17 mouse cellular contexts compared by ENCODE assay signal in the genomic region with DNA sequence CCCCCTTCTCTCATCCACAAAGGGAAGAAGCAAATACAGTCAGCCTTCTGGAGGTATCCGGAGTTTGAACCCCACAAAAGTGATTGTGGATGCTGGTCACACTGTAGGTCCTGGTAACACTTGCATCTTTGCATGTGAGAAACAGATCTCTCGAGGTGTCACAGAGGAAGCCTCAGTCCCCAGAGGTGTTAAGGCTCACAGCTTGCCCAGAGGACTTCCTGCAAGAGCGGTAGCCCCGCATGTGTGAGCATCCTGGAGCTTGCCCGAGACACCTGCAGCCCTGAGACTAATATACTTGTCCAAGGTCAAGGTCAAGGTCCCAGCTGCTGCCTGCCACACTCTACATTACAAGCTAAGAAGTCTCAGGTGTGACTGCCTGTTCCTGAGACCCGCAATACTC. TPM values are rescaled to one million over a fixed set of nuclear protein-coding genes. Genes with fewer than 3 reads are reported as not detected.
DNase-seq lines count a peak whose midpoint lies in the region; ATAC-seq lines count a peak whose summit lies in the region.
"Had no signal": no experiment of that assay in that cellular context is flagged by ENCODE, and none has a peak within 500 bp of the region (broad histone marks: within the 10 kb centered on the region; RNA-seq: fewer than 3 reads in every experiment).

No protein-coding gene starts in this region.

- no peak for ATAC-seq in forebrain, embryonic 13.5 days
- ATAC-seq in forebrain, embryonic 11.5 days (replicated peaks; ENCODE audit: low FRiP score): no peak
- ATAC-seq in midbrain, embryonic 13.5 days: no peak
- ATAC-seq in midbrain, embryonic 11.5 days (ENCODE audit: low FRiP score): no peak
- ATAC-seq in hindbrain, embryonic 16.5 days: no peak
- ATAC-seq in neural tube, embryonic 15.5 days (ENCODE audit: low FRiP score): no peak
- ATAC-seq in frontal cortex, adult (ENCODE audit: low TSS enrichment): no peak

- 83% methylated on average over 6 of the region's 6 CpGs for WGBS in forebrain, embryonic 13.5 days
- 77% methylated on average over 6 of the region's 6 CpGs for WGBS in forebrain, embryonic 11.5 days
- WGBS in midbrain, embryonic 13.5 days: 80% methylated on average over 6 of the region's 6 CpGs
- 79% methylated on average over 6 of the region's 6 CpGs for WGBS in midbrain, embryonic 11.5 days
- WGBS in hindbrain, embryonic 16.5 days: 77% methylated on average over 6 of the region's 6 CpGs
- WGBS in neural tube, embryonic 15.5 days: 65% methylated on average over 6 of the region's 6 CpGs
- WGBS in embryonic facial prominence, embryonic 10.5 days: 60% methylated on average over 6 of the region's 6 CpGs

- no peak for DNase-seq in forebrain, embryonic 11.5 days (ENCODE audit: low spot score)
- DNase-seq in midbrain, embryonic 11.5 days (ENCODE audit: low spot score, missing footprints): no peak
- no peak for DNase-seq in embryonic facial prominence, embryonic 10.5 days (ENCODE audit: low spot score)
- DNase-seq: heart, adult 2 months; heart, postnatal 14 days; kidney, adult 11 months; kidney, postnatal 10 days; thymus, postnatal 4 days had no signal

- H3K4me3 ChIP-seq in forebrain, embryonic 13.5 days: no peak overlapping the region
- no peak overlapping the region for H3K4me3 ChIP-seq in forebrain, embryonic 11.5 days (ENCODE audit: low read depth, low read length)
- no peak overlapping the region for H3K4me3 ChIP-seq in midbrain, embryonic 13.5 days (replicated peaks)
- no peak overlapping the region for H3K4me3 ChIP-seq in midbrain, embryonic 11.5 days (ENCODE audit: low read depth, low read length)
- no peak overlapping the region for H3K4me3 ChIP-seq in hindbrain, embryonic 16.5 days (ENCODE audit: low read length)
- H3K4me3 ChIP-seq in neural tube, embryonic 15.5 days (replicated peaks): no peak overlapping the region
- H3K4me3 ChIP-seq in embryonic facial prominence, embryonic 10.5 days: no peak overlapping the region
- H3K4me3 ChIP-seq: embryonic facial prominence, embryonic 13.5 days; heart, adult 2 months; lung, embryonic 15.5 days had no signal

- no peaks in the 10 kb centered on the region for H3K9me3 ChIP-seq in forebrain, embryonic 13.5 days (replicated peaks)
- H3K9me3 ChIP-seq in forebrain, embryonic 11.5 days (ENCODE audit: control insufficient read depth, low read length): no peaks in the 10 kb centered on the region
- H3K9me3 ChIP-seq in midbrain, embryonic 13.5 days: no peaks in the 10 kb centered on the region
- H3K9me3 ChIP-seq in midbrain, embryonic 11.5 days (ENCODE audit: control insufficient read depth, low read length): no peaks in the 10 kb centered on the region
- no peaks in the 10 kb centered on the region for H3K9me3 ChIP-seq in hindbrain, embryonic 16.5 days (ENCODE audit: control insufficient read depth, low read length)
- H3K9me3 ChIP-seq in neural tube, embryonic 15.5 days (replicated peaks): no peaks in the 10 kb centered on the region
- no peaks in the 10 kb centered on the region for H3K9me3 ChIP-seq in embryonic facial prominence, embryonic 10.5 days
- H3K9me3 ChIP-seq: embryonic facial prominence, embryonic 13.5 days; lung, embryonic 15.5 days had no signal

- no peak overlapping the region for H3K4me2 ChIP-seq in forebrain, embryonic 13.5 days
- H3K4me2 ChIP-seq in forebrain, embryonic 11.5 days (ENCODE audit: low read depth, low read length, severe bottlenecking): no peak overlapping the region
- H3K4me2 ChIP-seq in midbrain, embryonic 13.5 days (replicated peaks): no peak overlapping the region
- no peak overlapping the region for H3K4me2 ChIP-seq in midbrain, embryonic 11.5 days
- no peak overlapping the region for H3K4me2 ChIP-seq in hindbrain, embryonic 16.5 days (ENCODE audit: low read length)
- no peak overlapping the region for H3K4me2 ChIP-seq in neural tube, embryonic 15.5 days
- H3K4me2 ChIP-seq: embryonic facial prominence, embryonic 13.5 days; liver, embryonic 11.5 days; lung, embryonic 15.5 days had no signal

- H3K9ac ChIP-seq in forebrain, embryonic 13.5 days: no peak overlapping the region
- H3K9ac ChIP-seq in forebrain, embryonic 11.5 days (ENCODE audit: low read length): no peak overlapping the region
- no peak overlapping the region for H3K9ac ChIP-seq in midbrain, embryonic 13.5 days (replicated peaks)
- no peak overlapping the region for H3K9ac ChIP-seq in midbrain, embryonic 11.5 days (ENCODE audit: low read length)
- H3K9ac ChIP-seq in hindbrain, embryonic 16.5 days (ENCODE audit: low read depth, low read length): no peak overlapping the region
- H3K9ac ChIP-seq in neural tube, embryonic 15.5 days (replicated peaks): no peak overlapping the region
- H3K9ac ChIP-seq: embryonic facial prominence, embryonic 13.5 days; lung, embryonic 15.5 days had no signal

- peak overlapping the region; percentile 45; the same call in 1 of the 2 replicates for H3K27ac ChIP-seq in forebrain, embryonic 13.5 days
- no peak overlapping the region for H3K27ac ChIP-seq in forebrain, embryonic 11.5 days (ENCODE audit: low read depth, low read length)
- peak overlapping the region; percentile 19 for H3K27ac ChIP-seq in midbrain, embryonic 13.5 days
- no peak overlapping the region for H3K27ac ChIP-seq in midbrain, embryonic 11.5 days (ENCODE audit: low read depth, low read length)
- H3K27ac ChIP-seq in hindbrain, embryonic 16.5 days (ENCODE audit: low read depth, low read length): peak overlapping the region; percentile 21; the same call in 1 of the 2 replicates
- peak overlapping the region; percentile 56 for H3K27ac ChIP-seq in neural tube, embryonic 15.5 days (replicated peaks)
- H3K27ac ChIP-seq in embryonic facial prominence, embryonic 10.5 days (replicated peaks): no peak overlapping the region
- H3K27ac ChIP-seq: embryonic facial prominence, embryonic 13.5 days; heart, adult 2 months; lung, embryonic 15.5 days had no signal

- peaks cover 29% of the 10 kb centered on the region for H3K4me1 ChIP-seq in forebrain, embryonic 13.5 days
- no peaks in the 10 kb centered on the region; the same call in 1 of the 2 replicates for H3K4me1 ChIP-seq in forebrain, embryonic 11.5 days (replicated peaks; ENCODE audit: control insufficient read depth, insufficient read depth, low read length)
- 0 out of 2 replicates have a peak, but pooled peaks cover 8% of the 10 kb centered on the region for H3K4me1 ChIP-seq in midbrain, embryonic 13.5 days (replicated peaks)
- no peaks in the 10 kb centered on the region for H3K4me1 ChIP-seq in midbrain, embryonic 11.5 days (ENCODE audit: control insufficient read depth, insufficient read depth, low read length)
- peaks cover 3% of the 10 kb centered on the region; the same call in 1 of the 2 replicates for H3K4me1 ChIP-seq in hindbrain, embryonic 16.5 days (ENCODE audit: control insufficient read depth, insufficient read depth, low read depth, low read length)
- peaks cover 10% of the 10 kb centered on the region; the same call in 1 of the 2 replicates for H3K4me1 ChIP-seq in neural tube, embryonic 15.5 days
- H3K4me1 ChIP-seq in embryonic facial prominence, embryonic 10.5 days: peaks cover 32% of the 10 kb centered on the region
- H3K4me1 ChIP-seq: embryonic facial prominence, embryonic 13.5 days had no signal

- no peaks in the 10 kb centered on the region for H3K27me3 ChIP-seq in forebrain, embryonic 13.5 days
- H3K27me3 ChIP-seq in forebrain, embryonic 11.5 days (ENCODE audit: control insufficient read depth, insufficient read depth, low read length): no peaks in the 10 kb centered on the region
- no peaks in the 10 kb centered on the region for H3K27me3 ChIP-seq in midbrain, embryonic 13.5 days
- no peaks in the 10 kb centered on the region for H3K27me3 ChIP-seq in midbrain, embryonic 11.5 days (ENCODE audit: control insufficient read depth, insufficient read depth, low read length)
- H3K27me3 ChIP-seq in hindbrain, embryonic 16.5 days (replicated peaks; ENCODE audit: control insufficient read depth, insufficient read depth, low read length): no peaks in the 10 kb centered on the region
- no peaks in the 10 kb centered on the region for H3K27me3 ChIP-seq in neural tube, embryonic 15.5 days (replicated peaks)
- H3K27me3 ChIP-seq in embryonic facial prominence, embryonic 10.5 days (replicated peaks; ENCODE audit: low read depth, poor library complexity, severe bottlenecking): 0 out of 2 replicates have a peak, but pooled peaks cover 6% of the 10 kb centered on the region
- H3K27me3 ChIP-seq: embryonic facial prominence, embryonic 13.5 days; lung, embryonic 15.5 days had no signal

- no peaks in the 10 kb centered on the region for H3K36me3 ChIP-seq in forebrain, embryonic 13.5 days (ENCODE audit: poor library complexity, severe bottlenecking)
- no peaks in the 10 kb centered on the region for H3K36me3 ChIP-seq in forebrain, embryonic 11.5 days (ENCODE audit: control insufficient read depth, insufficient read depth, low read length)
- no peaks in the 10 kb centered on the region for H3K36me3 ChIP-seq in midbrain, embryonic 13.5 days
- no peaks in the 10 kb centered on the region for H3K36me3 ChIP-seq in midbrain, embryonic 11.5 days (ENCODE audit: control insufficient read depth, insufficient read depth, low read length)
- H3K36me3 ChIP-seq in hindbrain, embryonic 16.5 days (ENCODE audit: control insufficient read depth, insufficient read depth, low read length): no peaks in the 10 kb centered on the region
- H3K36me3 ChIP-seq in neural tube, embryonic 15.5 days: no peaks in the 10 kb centered on the region
- no peaks in the 10 kb centered on the region for H3K36me3 ChIP-seq in embryonic facial prominence, embryonic 10.5 days (replicated peaks)
- H3K36me3 ChIP-seq: embryonic facial prominence, embryonic 13.5 days; lung, embryonic 15.5 days had no signal

RNA-seq across cellular contexts. Expression of gene Tspan15, which starts 36.1 kb away (rescaled TPM):
- 14.2 and 18.0 TPM in 2 replicates for polyA plus RNA-seq in forebrain, embryonic 13.5 days (2015; fragmentation: Nextera tagmentation; extraction: Ambion mirVana)
- polyA plus RNA-seq in forebrain, embryonic 11.5 days (2014; fragmentation: Nextera tagmentation; extraction: Ambion mirVana): 13.9 and 15.5 TPM in 2 replicates
- 15.0 and 18.7 TPM in 2 replicates for polyA plus RNA-seq in midbrain, embryonic 13.5 days (2015; fragmentation: Nextera tagmentation; extraction: Ambion mirVana)
- 8.6 and 9.3 TPM in 2 replicates for polyA plus RNA-seq in midbrain, embryonic 11.5 days (2014; fragmentation: Nextera tagmentation; extraction: Ambion mirVana)
- 22.9 and 24.3 TPM in 2 replicates for polyA plus RNA-seq in hindbrain, embryonic 16.5 days (2015; fragmentation: Nextera tagmentation; extraction: Ambion mirVana)
- polyA plus RNA-seq in neural tube, embryonic 15.5 days (2015; fragmentation: Nextera tagmentation; extraction: Ambion mirVana): 16.6 and 22.8 TPM in 2 replicates
- polyA plus RNA-seq in embryonic facial prominence, embryonic 10.5 days (2016; fragmentation: Nextera tagmentation; extraction: Ambion mirVana): 21.8 and 22.3 TPM in 2 replicates

RNA-seq across cellular contexts. Expression of gene Fam241b, which starts 51.2 kb away (rescaled TPM):
- polyA plus RNA-seq in forebrain, embryonic 13.5 days (2015; fragmentation: Nextera tagmentation; extraction: Ambion mirVana): 92.5 and 96.1 TPM in 2 replicates
- polyA plus RNA-seq in forebrain, embryonic 11.5 days (2014; fragmentation: Nextera tagmentation; extraction: Ambion mirVana): 8.0 and 9.3 TPM in 2 replicates
- polyA plus RNA-seq in midbrain, embryonic 13.5 days (2015; fragmentation: Nextera tagmentation; extraction: Ambion mirVana): 110 and 118 TPM in 2 replicates
- polyA plus RNA-seq in midbrain, embryonic 11.5 days (2014; fragmentation: Nextera tagmentation; extraction: Ambion mirVana): 7.1 and 7.6 TPM in 2 replicates
- 164 and 193 TPM in 2 replicates for polyA plus RNA-seq in hindbrain, embryonic 16.5 days (2015; fragmentation: Nextera tagmentation; extraction: Ambion mirVana)
- polyA plus RNA-seq in neural tube, embryonic 15.5 days (2015; fragmentation: Nextera tagmentation; extraction: Ambion mirVana): 114 and 139 TPM in 2 replicates
- polyA plus RNA-seq in embryonic facial prominence, embryonic 10.5 days (2016; fragmentation: Nextera tagmentation; extraction: Ambion mirVana): 17.4 and 18.0 TPM in 2 replicates

RNA-seq across cellular contexts. Expression of gene Tacr2, which starts 57.3 kb away (rescaled TPM):
- not detected in 2 replicates for polyA plus RNA-seq in forebrain, embryonic 13.5 days (2015; fragmentation: Nextera tagmentation; extraction: Ambion mirVana)
- not detected in 2 replicates for polyA plus RNA-seq in forebrain, embryonic 11.5 days (2014; fragmentation: Nextera tagmentation; extraction: Ambion mirVana)
- not detected in 2 replicates for polyA plus RNA-seq in midbrain, embryonic 13.5 days (2015; fragmentation: Nextera tagmentation; extraction: Ambion mirVana)
- not detected in 2 replicates for polyA plus RNA-seq in midbrain, embryonic 11.5 days (2014; fragmentation: Nextera tagmentation; extraction: Ambion mirVana)
- not detected in 2 replicates for polyA plus RNA-seq in hindbrain, embryonic 16.5 days (2015; fragmentation: Nextera tagmentation; extraction: Ambion mirVana)
- polyA plus RNA-seq in neural tube, embryonic 15.5 days (2015; fragmentation: Nextera tagmentation; extraction: Ambion mirVana): 0.13 and 0.20 TPM in 2 replicates
- polyA plus RNA-seq in embryonic facial prominence, embryonic 10.5 days (2016; fragmentation: Nextera tagmentation; extraction: Ambion mirVana): not detected in 2 replicates
- polyA plus RNA-seq: embryonic facial prominence, embryonic 13.5 days; heart, adult 2 months; liver, embryonic 11.5 days; neural tube, embryonic 11.5 days had no signal

Comparison
In these comparisons a context has a peak if more than half of its experiments do, and no peak if none do; other contexts are left out.
1. H3K27ac ChIP-seq: peak in forebrain, embryonic 13.5 days (single experiment), midbrain, embryonic 13.5 days (single experiment), hindbrain, embryonic 16.5 days (single experiment) and neural tube, embryonic 15.5 days (single experiment); none in forebrain, embryonic 11.5 days (single experiment), midbrain, embryonic 11.5 days (single experiment) and embryonic facial prominence, embryonic 10.5 days (single experiment).